Mouse (Mus musculus): ENCODE results near the gene D1Ertd622e.

The D1Ertd622e gene

GRCm38 (mm10) chr1:97661406-97662241, at the start of gene D1Ertd622e:
D1Ertd622e (minus strand) TSS chr1:97662074.
- DNase-seq = peak; percentile 81 to 88

DNA sequence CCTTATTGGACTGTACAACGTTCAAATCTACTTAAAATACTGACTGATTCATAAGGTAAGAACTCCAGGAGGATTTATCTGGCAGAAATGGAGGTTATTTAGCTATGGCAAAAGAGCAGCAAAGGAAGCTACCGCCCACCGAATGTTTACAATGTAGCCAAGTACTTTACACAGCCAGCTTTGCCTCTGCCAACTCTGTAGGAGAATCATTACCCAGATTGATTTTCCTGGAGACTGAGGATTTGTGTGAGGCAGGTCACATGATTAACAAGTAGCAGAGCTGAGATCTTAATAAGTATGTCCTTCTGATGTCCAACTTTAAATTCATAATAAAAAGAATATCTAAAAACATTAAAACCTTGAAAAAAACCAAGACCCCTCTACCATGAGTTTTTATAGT, 48.6 kb upstream of the D1Ertd622e start:
- no peak for DNase-seq

- DNase-seq = no peak
Measured at GRCm38 (mm10) chr1:97705389-97705788, 43.5 kb upstream of the D1Ertd622e start.

- DNase-seq = no peak
Measured at GRCm38 (mm10) chr1:97704646-97705045, 42.8 kb upstream of the D1Ertd622e start.

GRCm38 (mm10) chr1:97698956-97699570, 37.2 kb upstream of the D1Ertd622e start:
- peak; percentile 33 to 35 for DNase-seq

DNA sequence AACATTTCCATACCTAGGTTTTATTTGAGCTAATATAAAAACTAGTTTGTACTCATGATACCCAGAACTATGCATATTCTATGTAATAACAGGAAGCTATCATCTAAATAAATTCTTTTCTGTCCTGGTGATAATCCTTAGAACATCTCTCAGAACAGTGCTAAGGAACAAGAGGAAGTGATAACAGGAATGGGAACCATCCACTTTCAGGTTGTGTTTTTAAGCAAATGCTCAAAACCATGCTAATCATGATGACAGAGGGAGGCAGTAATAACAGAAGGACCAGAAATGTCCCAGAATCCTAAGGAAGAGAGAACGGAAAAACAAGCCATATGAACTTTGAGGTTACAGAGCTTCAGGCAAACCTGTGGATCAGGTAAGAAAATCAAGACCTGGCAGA, 35.4 kb upstream of the D1Ertd622e start:
- DNase-seq = no peak

DNA sequence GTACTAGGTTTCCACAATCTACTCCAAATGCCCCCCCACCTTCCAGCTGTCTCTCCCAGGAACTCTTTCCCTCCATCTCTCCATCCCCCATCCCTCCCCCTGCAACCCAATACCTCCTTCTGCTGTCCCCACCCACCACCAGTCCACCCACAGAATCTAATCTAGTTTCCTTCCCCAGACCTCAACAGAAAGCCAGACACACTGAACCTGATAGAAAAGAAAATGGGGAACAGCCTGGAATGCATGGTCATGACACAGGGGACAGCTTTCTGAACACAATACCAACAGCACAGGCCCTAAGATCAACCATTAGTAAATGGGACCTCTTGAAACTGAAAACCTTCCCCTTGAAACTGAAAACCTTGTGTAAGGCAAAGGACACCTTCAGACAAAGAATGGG, 32.0 kb upstream of the D1Ertd622e start:
- DNase-seq = no peak

GRCm38 (mm10) chr1:97688756-97689155, 26.9 kb upstream of the D1Ertd622e start:
- peak; percentile 55 to 60 for DNase-seq

DNA sequence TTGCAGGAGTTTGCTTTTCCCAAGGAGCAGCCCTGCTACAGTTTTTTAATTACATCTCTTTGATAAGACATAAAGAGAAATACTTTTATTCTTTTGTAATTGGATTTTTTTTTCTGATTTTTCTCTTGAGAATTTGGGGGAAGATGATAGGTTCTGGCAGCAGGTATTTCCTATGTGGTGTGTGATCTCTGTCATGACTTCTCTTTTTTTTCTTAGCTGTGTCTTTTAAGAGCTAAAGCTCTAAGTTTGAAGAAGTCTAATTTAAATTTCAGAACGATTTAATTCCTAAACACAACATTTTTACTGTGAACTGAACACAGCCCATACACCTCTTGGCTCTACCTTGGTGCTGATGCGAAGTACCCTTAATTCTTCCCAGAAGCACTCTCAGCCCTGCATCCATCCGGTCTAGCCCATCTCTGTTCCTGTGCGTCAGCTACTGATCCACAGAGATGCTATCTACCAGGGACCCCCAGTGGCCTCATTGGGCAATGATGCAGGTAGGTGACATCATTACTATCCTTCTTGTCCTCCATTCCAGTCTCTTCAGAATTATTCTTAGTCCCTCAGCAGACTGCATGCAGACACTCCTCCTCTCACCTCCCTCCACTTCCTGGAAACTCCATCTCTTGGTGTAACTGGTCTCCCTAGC, 14.8 kb upstream of the D1Ertd622e start:
- no peak for DNase-seq

DNA sequence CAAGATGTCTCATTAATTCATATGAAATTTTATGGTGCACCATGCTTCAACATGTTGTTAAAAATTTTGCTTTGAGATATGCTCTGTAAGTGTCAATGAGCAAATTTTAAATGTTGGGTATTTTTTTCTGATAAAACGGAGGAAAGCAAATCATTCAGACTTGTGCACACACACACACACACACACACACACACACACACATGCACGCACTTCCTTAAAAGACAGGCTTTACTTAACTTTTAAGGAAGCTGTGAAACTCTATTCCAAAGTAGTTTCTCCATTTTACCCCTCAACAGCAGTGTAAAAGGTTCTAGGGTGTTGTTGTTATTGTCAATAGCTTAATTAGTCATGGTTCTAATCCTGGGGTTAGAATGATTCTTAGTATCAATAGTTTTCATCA, 14.2 kb upstream of the D1Ertd622e start:
- no peak for DNase-seq

DNA sequence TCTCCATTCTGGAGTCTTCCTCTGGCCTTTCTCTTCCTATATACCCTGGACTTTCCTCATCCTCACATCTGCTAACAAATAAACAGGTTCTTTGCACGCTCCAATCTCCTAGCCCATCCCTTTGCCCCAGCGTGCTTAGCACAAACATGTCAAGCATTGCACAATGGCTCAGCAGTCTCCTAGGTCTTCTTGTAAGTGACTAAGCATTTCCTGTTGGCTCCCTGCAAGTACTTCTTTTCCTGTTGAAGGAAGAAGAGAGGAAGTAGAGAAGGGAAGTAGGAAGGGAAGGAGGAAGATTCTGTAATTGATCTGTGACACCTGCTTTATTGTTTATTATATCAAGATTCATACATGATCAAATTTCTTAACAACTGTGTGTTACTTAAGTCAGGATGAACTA, 11.0 kb upstream of the D1Ertd622e start:
- no peak for DNase-seq

DNA sequence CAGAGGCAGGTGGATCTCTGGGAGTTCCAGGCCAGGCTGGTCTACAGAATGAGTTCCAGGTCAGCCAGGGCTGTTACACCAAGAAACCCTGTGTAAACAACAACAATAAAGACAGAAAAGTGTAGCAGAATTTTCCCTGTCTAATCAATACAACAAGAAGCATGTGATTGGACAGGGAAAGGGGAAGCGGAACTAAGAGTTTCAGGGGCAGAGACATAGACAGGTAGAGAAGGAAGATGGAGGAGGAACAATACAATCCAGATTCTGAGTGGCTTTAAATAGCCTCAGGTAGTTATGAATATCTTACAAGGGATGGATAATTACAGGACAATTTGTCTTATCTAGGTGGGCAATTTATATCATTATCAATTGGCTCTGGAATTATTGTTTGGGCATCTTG, 5.4 kb upstream of the D1Ertd622e start:
- no peak for DNase-seq

DNA sequence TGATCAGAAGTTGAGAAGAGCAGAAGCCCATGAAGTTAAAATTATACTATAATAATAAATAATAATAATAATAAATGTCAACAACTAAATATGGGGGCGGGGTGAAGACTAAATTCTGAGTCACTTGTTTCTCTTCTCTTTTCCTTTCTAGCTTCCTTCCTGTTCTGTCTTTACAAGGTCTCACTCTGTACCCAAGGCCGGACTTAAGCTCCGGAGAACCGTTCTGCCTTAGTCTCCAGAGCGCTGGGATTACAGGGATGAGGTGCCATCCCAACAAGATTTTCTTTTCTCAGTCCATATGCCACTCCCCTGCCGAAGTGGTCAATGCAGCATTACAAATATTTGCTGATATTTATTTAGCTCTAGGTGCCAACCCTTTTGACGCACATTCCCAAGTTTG, 450 bp upstream of the D1Ertd622e start:
- peak; percentile 13 to 28 for DNase-seq

DNA sequence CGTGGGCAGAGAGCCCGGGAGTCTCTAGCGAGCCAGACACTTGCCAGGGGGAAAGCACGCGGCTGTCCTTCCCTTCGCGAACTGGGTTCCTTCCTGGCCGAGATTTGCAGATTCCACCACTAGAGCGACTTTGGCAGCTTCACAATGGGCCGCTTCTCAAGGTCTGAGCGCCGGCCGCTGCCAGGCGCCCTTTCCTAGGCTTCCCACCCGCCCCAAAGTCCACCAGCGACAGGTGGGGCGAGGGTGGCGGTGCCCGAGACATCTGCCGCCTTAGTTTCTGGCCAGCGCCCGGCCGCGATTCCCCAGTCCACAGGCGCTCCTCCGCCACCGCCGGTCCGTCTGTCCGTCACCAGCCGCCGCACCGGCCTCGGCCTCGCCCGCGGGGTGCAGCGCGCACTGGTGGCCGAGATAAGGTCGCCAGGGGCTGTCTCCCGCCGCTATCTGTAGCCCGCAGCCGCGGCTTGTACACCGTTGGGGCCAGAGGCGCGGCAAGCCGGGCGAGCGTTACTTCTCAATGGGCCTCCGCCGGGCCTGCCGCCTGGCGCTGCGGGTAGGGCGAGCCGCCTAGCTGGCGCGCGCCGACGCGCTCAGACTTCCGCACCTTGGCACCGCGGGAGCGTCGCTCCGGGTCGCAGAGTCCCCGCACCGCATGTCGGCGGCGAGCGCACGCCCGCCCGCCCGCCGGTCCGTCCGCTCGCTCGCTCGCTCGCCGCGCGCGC, 1.0 kb downstream of the D1Ertd622e start:
- peak; percentile 83 to 85 for DNase-seq

DNA sequence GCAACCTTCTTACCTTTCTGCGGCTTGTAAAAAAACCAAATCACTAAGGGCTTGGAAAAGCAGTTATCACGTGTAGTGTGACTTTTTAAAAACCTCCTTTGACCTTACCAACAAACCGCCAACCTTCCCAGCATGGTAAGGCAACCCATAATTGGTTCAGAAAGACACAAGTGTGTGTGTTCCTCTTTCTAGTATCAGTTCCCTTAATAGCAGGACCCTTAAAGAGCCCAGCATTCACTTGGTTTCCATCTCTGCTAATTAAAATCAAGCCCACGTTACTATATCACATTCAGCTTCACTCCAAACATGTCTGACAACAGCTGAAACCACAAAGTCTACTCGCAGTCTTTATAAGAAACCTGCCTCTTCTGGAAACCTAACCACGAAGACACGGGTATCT, 2.5 kb downstream of the D1Ertd622e start:
- DNase-seq = no peak

- DNase-seq = no peak
Measured at GRCm38 (mm10) chr1:97657786-97658185, 4.1 kb downstream of the D1Ertd622e start.

- no peak for DNase-seq
Measured at GRCm38 (mm10) chr1:97657201-97657600, 4.7 kb downstream of the D1Ertd622e start.

DNA sequence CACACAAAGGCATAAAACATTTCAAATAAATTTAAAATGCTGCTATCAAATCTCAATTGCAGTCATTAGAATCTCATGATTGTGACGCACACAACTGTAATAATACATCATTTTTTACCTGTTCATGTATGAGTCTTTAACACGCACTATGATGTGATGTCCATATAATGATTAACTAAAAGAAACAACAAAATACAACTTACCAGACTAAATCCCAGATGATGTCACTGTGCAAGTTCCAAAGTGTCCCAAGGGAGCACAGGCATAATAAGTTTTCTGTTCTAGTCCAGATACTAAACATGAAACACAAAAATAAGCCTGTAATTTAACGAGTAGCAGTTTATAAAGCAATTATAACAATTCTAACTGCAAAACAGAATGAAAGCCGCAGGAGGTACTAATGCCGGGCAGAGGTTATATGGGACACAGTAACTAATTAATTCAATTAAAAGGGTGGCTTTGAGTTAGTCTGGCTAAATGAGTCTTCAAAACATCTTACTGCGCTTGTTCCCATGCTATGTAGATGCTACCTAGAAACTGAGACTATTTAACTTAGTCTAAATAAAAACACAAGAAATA, 7.4 kb downstream of the D1Ertd622e start:
- DNase-seq = no peak

GRCm38 (mm10) chr1:97650553-97651123, 11.2 kb downstream of the D1Ertd622e start:
- no peak for DNase-seq

DNA sequence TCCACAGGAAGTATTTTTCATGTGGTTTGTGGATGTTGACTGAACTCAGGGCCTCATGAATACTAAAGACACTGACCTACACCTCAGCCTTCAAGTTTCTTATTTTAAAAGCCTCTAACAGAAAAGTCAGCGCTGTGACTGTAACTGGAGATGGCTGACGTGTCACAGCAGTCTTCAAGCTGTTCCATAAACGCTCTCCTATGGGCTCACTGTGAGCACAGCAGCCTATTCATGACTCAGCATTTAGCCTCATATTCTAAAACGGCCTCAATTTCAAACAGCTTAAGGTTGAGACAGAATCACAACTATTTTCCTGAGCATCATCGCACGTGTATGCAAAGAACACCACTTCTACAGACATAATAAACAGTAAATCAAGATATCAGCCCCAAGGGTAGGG, 11.8 kb downstream of the D1Ertd622e start:
- DNase-seq = no peak

DNA sequence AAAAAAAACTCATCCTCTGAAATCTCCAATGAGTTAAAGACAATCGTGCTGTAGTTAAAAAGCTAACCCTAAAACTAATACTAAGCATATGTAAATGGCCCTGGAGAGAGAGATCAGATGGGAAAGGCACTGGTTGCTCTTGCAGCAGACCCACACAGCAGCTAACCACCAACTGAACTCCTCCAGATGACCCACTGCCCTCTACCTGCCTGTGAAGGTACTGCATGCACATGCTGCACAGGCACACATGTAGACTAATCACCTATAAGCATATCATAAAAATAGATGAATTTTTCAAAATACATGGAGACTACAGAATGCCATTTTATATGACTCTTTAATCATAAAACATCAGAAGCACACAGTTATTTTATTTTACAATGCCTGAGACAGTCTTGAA, 14.8 kb downstream of the D1Ertd622e start:
- peak in 1 of 2 experiments; percentile 35 for DNase-seq

- DNase-seq = no peak
Measured at GRCm38 (mm10) chr1:97634104-97634503, 27.8 kb downstream of the D1Ertd622e start.

Measured in cerebellum, postnatal 14 days (tissue).